Mouse (Mus musculus) intestine, embryonic 15.5 days (tissue): Measurements from ENCODE around the gene Paqr3. TPM values are rescaled to one million over a fixed set of nuclear protein-coding genes. Genes with fewer than 3 reads are reported as not detected.

Source experiments
- ATAC-seq: fragments of 200-750 bp; cut with Nextera tagmentation; 2 replicates; pipeline ENCODE4 v1.8.0; 2017; ENCODE audit warnings: moderate TSS enrichment, moderate library complexity
- H3K27ac ChIP-seq: fragments of 300-500 bp; sonication (generic); 2 replicates; pipeline ENCODE4 v1.5.1; 2015; ENCODE audit warnings: mild to moderate bottlenecking, inconsistent platforms
- H3K27me3 ChIP-seq: fragments of 300-500 bp; sonication (generic); replicated peaks from 2 replicates; pipeline ENCODE4 v1.6.1; 2015; ENCODE audit warnings: inconsistent platforms
- H3K36me3 ChIP-seq: fragments of 300-500 bp; sonication (generic); 2 replicates; pipeline ENCODE4 v1.6.1; 2015; ENCODE audit warnings: inconsistent platforms
- H3K4me1 ChIP-seq: fragments of 300-500 bp; sonication (generic); replicated peaks from 2 replicates; pipeline ENCODE4 v1.6.1; 2015; ENCODE audit warnings: inconsistent platforms
- H3K4me2 ChIP-seq: fragments of 300-500 bp; sonication (generic); replicated peaks from 2 replicates; pipeline ENCODE4 v1.6.1; 2015; ENCODE audit warnings: mild to moderate bottlenecking, inconsistent platforms
- H3K4me3 ChIP-seq: fragments of 300-500 bp; sonication (generic); replicated peaks from 2 replicates; pipeline ENCODE4 v1.5.1; 2015; ENCODE audit warnings: inconsistent platforms
- H3K9ac ChIP-seq: fragments of 300-500 bp; sonication (generic); 2 replicates; pipeline ENCODE4 v1.6.1; 2015; ENCODE audit warnings: inconsistent platforms
- H3K9me3 ChIP-seq: fragments of 300-500 bp; sonication (generic); 2 replicates; pipeline ENCODE4 v1.6.1; 2016; ENCODE audit warnings: inconsistent platforms
- WGBS: fragments of 180-500 bp; shearing (Covaris S2); methylation state at CpG from one replicate; pipeline ENCODE4 v1.1.7; 2015; 5-methylcytosine and 5-hydroxymethylcytosine counted together
- polyA plus RNA-seq: library from polyadenylated mRNA; unstranded; fragments of >200 nt; fragmentation: Nextera tagmentation; extraction: Ambion mirVana; gene quantifications from 2 replicates; pipeline ENCODE4 v1.2.1, GENCODE M21; 2015

Gene Paqr3
- polyA plus RNA-seq, 1 experiment from 2014 or later = 2.3 TPM

GRCm38 (mm10) chr5:97078641-97079040, 32.8 kb downstream of the Paqr3 start:
- no peak overlapping the region for H3K27ac ChIP-seq
- H3K4me3 ChIP-seq = no peak overlapping the region
- WGBS = 78% methylated on average over 5 of the region's 5 CpGs

GRCm38 (mm10) chr5:97077676-97078075, 33.7 kb downstream of the Paqr3 start:
- H3K4me1 ChIP-seq = no peaks in the 10 kb centered on the region
- H3K4me3 ChIP-seq = no peak overlapping the region
- WGBS = 68% methylated on average over 7 of the region's 7 CpGs
- H3K4me2 ChIP-seq = no peak overlapping the region
- no peaks in the 10 kb centered on the region for H3K9me3 ChIP-seq
- no peak overlapping the region for H3K9ac ChIP-seq
- no peaks in the 10 kb centered on the region for H3K27me3 ChIP-seq
- no peak for ATAC-seq
- H3K27ac ChIP-seq = no peak overlapping the region
- no peaks in the 10 kb centered on the region; the same call in 1 of the 2 replicates for H3K36me3 ChIP-seq

More at GRCm38 (mm10) chr5:97078641-97079040, 32.8 kb downstream of the Paqr3 start:
- Histone ChIP-seq H3K27me3 (no peaks in the 10 kb centered on the region), H3K4me2 (no peak overlapping the region), H3K36me3 (no peaks in the 10 kb centered on the region; the same call in 1 of the 2 replicates), H3K9me3 (no peaks in the 10 kb centered on the region), H3K4me1 (no peaks in the 10 kb centered on the region), H3K9ac (no peak overlapping the region)
- ATAC-seq = no peak

GRCm38 (mm10) chr5:97076167-97076566, 35.2 kb downstream of the Paqr3 start:
- no peak for ATAC-seq
- Histone ChIP-seq H3K4me3 (no peak overlapping the region), H3K27me3 (no peaks in the 10 kb centered on the region), H3K4me2 (no peak overlapping the region), H3K9ac (no peak overlapping the region), H3K36me3 (no peaks in the 10 kb centered on the region; the same call in 1 of the 2 replicates), H3K4me1 (no peaks in the 10 kb centered on the region), H3K27ac (no peak overlapping the region), H3K9me3 (no peaks in the 10 kb centered on the region)
- WGBS = 86% methylated on average over 5 of the region's 5 CpGs

GRCm38 (mm10) chr5:97075476-97076151, 35.8 kb downstream of the Paqr3 start:
- H3K4me1 ChIP-seq = no peaks in the 10 kb centered on the region
- no peak overlapping the region for H3K9ac ChIP-seq
- H3K27ac ChIP-seq = no peak overlapping the region
- no peak for ATAC-seq
- H3K36me3 ChIP-seq = no peaks in the 10 kb centered on the region; the same call in 1 of the 2 replicates
- no peak overlapping the region for H3K4me3 ChIP-seq
- no peak overlapping the region for H3K4me2 ChIP-seq
- WGBS = 92% methylated on average over 11 of the region's 11 CpGs
- no peaks in the 10 kb centered on the region for H3K9me3 ChIP-seq
- H3K27me3 ChIP-seq = no peaks in the 10 kb centered on the region

GRCm38 (mm10) chr5:97065746-97066145, 45.6 kb downstream of the Paqr3 start:
- H3K4me2 ChIP-seq = no peak overlapping the region
- H3K27me3 ChIP-seq = no peaks in the 10 kb centered on the region
- H3K9me3 ChIP-seq = no peaks in the 10 kb centered on the region
- no peaks in the 10 kb centered on the region for H3K4me1 ChIP-seq
- H3K27ac ChIP-seq = no peak overlapping the region
- no peak overlapping the region for H3K9ac ChIP-seq
- ATAC-seq = no peak
- WGBS = 84% methylated on average over 4 of the region's 4 CpGs
- H3K4me3 ChIP-seq = no peak overlapping the region
- peaks cover 14% of the 10 kb centered on the region for H3K36me3 ChIP-seq

- Histone ChIP-seq H3K36me3 (peaks cover 17% of the 10 kb centered on the region; the same call in 1 of the 2 replicates), H3K4me2 (no peak overlapping the region), H3K27me3 (no peaks in the 10 kb centered on the region), H3K27ac (no peak overlapping the region), H3K9me3 (no peaks in the 10 kb centered on the region), H3K4me3 (no peak overlapping the region), H3K9ac (no peak overlapping the region), H3K4me1 (no peaks in the 10 kb centered on the region)
- WGBS = 66% methylated on average over 1 of the region's 1 CpGs
- ATAC-seq = no peak
Measured at GRCm38 (mm10) chr5:97062041-97062440, 49.4 kb downstream of the Paqr3 start.

- no peak overlapping the region for H3K27ac ChIP-seq
- WGBS = 65% methylated on average over 3 of the region's 3 CpGs
- 0 out of 2 replicates have a peak, but pooled peaks cover 16% of the 10 kb centered on the region for H3K36me3 ChIP-seq
- H3K27me3 ChIP-seq = no peaks in the 10 kb centered on the region
- no peak for ATAC-seq
- H3K4me2 ChIP-seq = no peak overlapping the region
- H3K4me3 ChIP-seq = no peak overlapping the region
- no peaks in the 10 kb centered on the region for H3K9me3 ChIP-seq
- no peaks in the 10 kb centered on the region for H3K4me1 ChIP-seq
- H3K9ac ChIP-seq = no peak overlapping the region
Measured at GRCm38 (mm10) chr5:97060864-97061263, 50.5 kb downstream of the Paqr3 start.

- peak; percentile 88 for ATAC-seq
Measured at GRCm38 (mm10) chr5:97056791-97057450, 54.5 kb downstream of the Paqr3 start.

GRCm38 (mm10) chr5:97056359-97056758, 55.0 kb downstream of the Paqr3 start:
- ATAC-seq = peak; percentile 14; the same call in 1 of the 2 replicates
- H3K36me3 ChIP-seq = 0 out of 2 replicates have a peak, but pooled peaks cover 7% of the 10 kb centered on the region
- no peaks in the 10 kb centered on the region for H3K9me3 ChIP-seq
- peak overlapping the region; percentile 23 for H3K27ac ChIP-seq
- no peak overlapping the region for H3K4me2 ChIP-seq
- WGBS = 52% methylated on average over 3 of the region's 3 CpGs
- no peak overlapping the region for H3K9ac ChIP-seq
- no peaks in the 10 kb centered on the region for H3K4me1 ChIP-seq
- H3K27me3 ChIP-seq = no peaks in the 10 kb centered on the region
- H3K4me3 ChIP-seq = no peak overlapping the region

More at GRCm38 (mm10) chr5:97056791-97057450, 54.5 kb downstream of the Paqr3 start:
- no peak overlapping the region for H3K4me2 ChIP-seq
- H3K4me1 ChIP-seq = no peaks in the 10 kb centered on the region
- no peaks in the 10 kb centered on the region for H3K27me3 ChIP-seq
- no peak overlapping the region for H3K4me3 ChIP-seq
- H3K27ac ChIP-seq = peak overlapping the region; percentile 56; the same call in 1 of the 2 replicates
- H3K9me3 ChIP-seq = no peaks in the 10 kb centered on the region
- no peak overlapping the region for H3K9ac ChIP-seq
- 38% methylated on average over 12 of the region's 12 CpGs for WGBS
- 0 out of 2 replicates have a peak, but pooled peaks cover 7% of the 10 kb centered on the region for H3K36me3 ChIP-seq

- no peak overlapping the region for H3K27ac ChIP-seq
- no peaks in the 10 kb centered on the region for H3K4me1 ChIP-seq
- no peak overlapping the region for H3K4me2 ChIP-seq
- no peak overlapping the region for H3K9ac ChIP-seq
- H3K27me3 ChIP-seq = no peaks in the 10 kb centered on the region
- 2% methylated on average over 1 of the region's 1 CpGs for WGBS
- H3K9me3 ChIP-seq = no peaks in the 10 kb centered on the region
- no peak for ATAC-seq
- no peak overlapping the region for H3K4me3 ChIP-seq
- H3K36me3 ChIP-seq = peaks cover 7% of the 10 kb centered on the region; the same call in 1 of the 2 replicates
Measured at GRCm38 (mm10) chr5:97055511-97056068, 55.8 kb downstream of the Paqr3 start.

GRCm38 (mm10) chr5:97054801-97055200, 56.6 kb downstream of the Paqr3 start:
- H3K27ac ChIP-seq = no peak overlapping the region
- no peaks in the 10 kb centered on the region for H3K4me1 ChIP-seq
- no peak for ATAC-seq
- H3K4me3 ChIP-seq = no peak overlapping the region
- H3K9me3 ChIP-seq = no peaks in the 10 kb centered on the region
- H3K4me2 ChIP-seq = no peak overlapping the region
- peaks cover 7% of the 10 kb centered on the region; the same call in 1 of the 2 replicates for H3K36me3 ChIP-seq
- WGBS = 78% methylated on average over 10 of the region's 10 CpGs
- no peak overlapping the region for H3K9ac ChIP-seq
- H3K27me3 ChIP-seq = no peaks in the 10 kb centered on the region

GRCm38 (mm10) chr5:97054166-97054565, 57.2 kb downstream of the Paqr3 start:
- no peaks in the 10 kb centered on the region for H3K4me1 ChIP-seq
- ATAC-seq = no peak
- H3K27me3 ChIP-seq = no peaks in the 10 kb centered on the region
- H3K36me3 ChIP-seq = peaks cover 7% of the 10 kb centered on the region; the same call in 1 of the 2 replicates
- H3K9ac ChIP-seq = no peak overlapping the region
- H3K27ac ChIP-seq = no peak overlapping the region
- H3K9me3 ChIP-seq = no peaks in the 10 kb centered on the region
- WGBS = 75% methylated on average over 5 of the region's 5 CpGs
- no peak overlapping the region for H3K4me3 ChIP-seq
- H3K4me2 ChIP-seq = no peak overlapping the region
